Mouse (Mus musculus): ENCODE data around the gene Prdx6b. TPM values are rescaled to one million over a fixed set of nuclear protein-coding genes. Genes with fewer than 3 reads are reported as not detected.

Gene Prdx6b
- polyA plus RNA-seq, 1 experiment from 2014 or later: not detected

GRCm38 (mm10) chr2:80298334-80298733 is 6.1 kb downstream of the Prdx6b start:
- no peaks in the 10 kb centered on the region for H3K27me3 ChIP-seq (replicated peaks)
- H3K4me3 ChIP-seq (replicated peaks): no peak overlapping the region
- 78% methylated on average over 3 of the region's 3 CpGs for WGBS
- no peak overlapping the region for H3K9ac ChIP-seq (replicated peaks)
- no peaks in the 10 kb centered on the region for H3K36me3 ChIP-seq
- H3K9me3 ChIP-seq (replicated peaks): no peaks in the 10 kb centered on the region
- no peak overlapping the region for H3K27ac ChIP-seq (replicated peaks)
- ATAC-seq (ENCODE audit: low FRiP score): no peak
- H3K4me1 ChIP-seq: no peaks in the 10 kb centered on the region
- H3K4me2 ChIP-seq: no peak overlapping the region

GRCm38 (mm10) chr2:80300806-80301205 is 8.5 kb downstream of the Prdx6b start:
- Histone ChIP-seq H3K4me2 (no peak overlapping the region), H3K4me3 (replicated peaks) (no peak overlapping the region), H3K4me1 (no peaks in the 10 kb centered on the region), H3K36me3 (no peaks in the 10 kb centered on the region), H3K27ac (replicated peaks) (no peak overlapping the region), H3K9me3 (replicated peaks) (no peaks in the 10 kb centered on the region), H3K9ac (replicated peaks) (no peak overlapping the region), H3K27me3 (replicated peaks) (no peaks in the 10 kb centered on the region)
- WGBS: 87% methylated on average over 4 of the region's 4 CpGs
- no peak for ATAC-seq (ENCODE audit: low FRiP score)

GRCm38 (mm10) chr2:80303957-80304356 is 11.7 kb downstream of the Prdx6b start:
- H3K4me2 ChIP-seq: no peak overlapping the region
- H3K9me3 ChIP-seq (replicated peaks): no peaks in the 10 kb centered on the region
- H3K27me3 ChIP-seq (replicated peaks): no peaks in the 10 kb centered on the region
- H3K27ac ChIP-seq (replicated peaks): no peak overlapping the region
- WGBS: 93% methylated on average over 2 of the region's 2 CpGs
- no peak overlapping the region for H3K9ac ChIP-seq (replicated peaks)
- ATAC-seq (ENCODE audit: low FRiP score): no peak
- no peak overlapping the region for H3K4me3 ChIP-seq (replicated peaks)
- no peaks in the 10 kb centered on the region for H3K4me1 ChIP-seq
- no peaks in the 10 kb centered on the region for H3K36me3 ChIP-seq

- no peak for ATAC-seq (ENCODE audit: low FRiP score)
- Histone ChIP-seq H3K36me3 (no peaks in the 10 kb centered on the region), H3K4me1 (no peaks in the 10 kb centered on the region), H3K9me3 (replicated peaks) (no peaks in the 10 kb centered on the region), H3K27me3 (replicated peaks) (no peaks in the 10 kb centered on the region), H3K9ac (replicated peaks) (no peak overlapping the region), H3K4me3 (replicated peaks) (no peak overlapping the region), H3K4me2 (no peak overlapping the region), H3K27ac (replicated peaks) (no peak overlapping the region)
- 91% methylated on average over 3 of the region's 3 CpGs for WGBS
These were observed 15.4 kb downstream of the Prdx6b start for GRCm38 (mm10) chr2:80307701-80308100.

- no peak for ATAC-seq (ENCODE audit: low FRiP score)
- H3K9ac ChIP-seq (replicated peaks): no peak overlapping the region
- no peak overlapping the region for H3K4me3 ChIP-seq (replicated peaks)
- no peaks in the 10 kb centered on the region for H3K9me3 ChIP-seq (replicated peaks)
- no peak overlapping the region for H3K27ac ChIP-seq (replicated peaks)
- peaks cover 2% of the 10 kb centered on the region for H3K4me1 ChIP-seq
- WGBS: 76% methylated on average over 4 of the region's 4 CpGs
- H3K36me3 ChIP-seq: no peaks in the 10 kb centered on the region
- H3K27me3 ChIP-seq (replicated peaks): no peaks in the 10 kb centered on the region
- no peak overlapping the region for H3K4me2 ChIP-seq
These were observed 17.5 kb downstream of the Prdx6b start for GRCm38 (mm10) chr2:80309775-80310174.

- Histone ChIP-seq H3K9ac (replicated peaks) (no peak overlapping the region), H3K4me1 (peaks cover 4% of the 10 kb centered on the region), H3K27me3 (replicated peaks) (no peaks in the 10 kb centered on the region), H3K36me3 (no peaks in the 10 kb centered on the region), H3K4me3 (replicated peaks) (no peak overlapping the region), H3K4me2 (no peak overlapping the region), H3K9me3 (replicated peaks) (no peaks in the 10 kb centered on the region), H3K27ac (replicated peaks) (no peak overlapping the region)
- 71% methylated on average over 4 of the region's 4 CpGs for WGBS
- ATAC-seq (ENCODE audit: low FRiP score): no peak
These were observed 18.5 kb downstream of the Prdx6b start for GRCm38 (mm10) chr2:80310772-80311171.

- Histone ChIP-seq H3K36me3 (no peaks in the 10 kb centered on the region), H3K4me2 (no peak overlapping the region), H3K9ac (replicated peaks) (no peak overlapping the region), H3K27me3 (replicated peaks) (no peaks in the 10 kb centered on the region), H3K4me3 (replicated peaks) (no peak overlapping the region), H3K9me3 (replicated peaks) (no peaks in the 10 kb centered on the region), H3K4me1 (peaks cover 9% of the 10 kb centered on the region), H3K27ac (replicated peaks) (no peak overlapping the region)
- ATAC-seq (ENCODE audit: low FRiP score): no peak
- WGBS: 73% methylated on average over 4 of the region's 4 CpGs
These were observed 19.1 kb downstream of the Prdx6b start for GRCm38 (mm10) chr2:80311350-80311749.

- Histone ChIP-seq H3K4me3 (replicated peaks) (no peak overlapping the region), H3K9me3 (replicated peaks) (no peaks in the 10 kb centered on the region), H3K27ac (replicated peaks) (no peak overlapping the region), H3K27me3 (replicated peaks) (no peaks in the 10 kb centered on the region), H3K4me2 (no peak overlapping the region), H3K36me3 (no peaks in the 10 kb centered on the region), H3K9ac (replicated peaks) (no peak overlapping the region), H3K4me1 (peaks cover 17% of the 10 kb centered on the region)
- WGBS: 45% methylated on average over 1 of the region's 1 CpGs
- no peak for ATAC-seq (ENCODE audit: low FRiP score)
These were observed 21.9 kb downstream of the Prdx6b start for GRCm38 (mm10) chr2:80314201-80314600.

- peaks cover 4% of the 10 kb centered on the region; the same call in 1 of the 2 replicates for H3K36me3 ChIP-seq
- H3K4me3 ChIP-seq (replicated peaks): peak overlapping the region; percentile 82
- H3K9me3 ChIP-seq (replicated peaks): no peaks in the 10 kb centered on the region
- peak overlapping the region; percentile 66 for H3K4me2 ChIP-seq
- H3K9ac ChIP-seq (replicated peaks): peak overlapping the region; percentile 89
- WGBS: 50% methylated on average over 7 of the region's 7 CpGs
- peak overlapping the region; percentile 96 for H3K27ac ChIP-seq (replicated peaks)
- H3K4me1 ChIP-seq: peaks cover 17% of the 10 kb centered on the region
- H3K27me3 ChIP-seq (replicated peaks): no peaks in the 10 kb centered on the region
- peak; percentile 23 for ATAC-seq (ENCODE audit: low FRiP score)
These were observed 22.6 kb downstream of the Prdx6b start for GRCm38 (mm10) chr2:80314854-80315241.

- H3K9ac ChIP-seq (replicated peaks): peak within 1 kb of the TSS; percentile 89
- no peaks in the 10 kb centered on the region for H3K9me3 ChIP-seq (replicated peaks)
- peaks cover 5% of the 10 kb centered on the region; the same call in 1 of the 2 replicates for H3K36me3 ChIP-seq
- H3K27me3 ChIP-seq (replicated peaks): no peaks in the 10 kb centered on the region
- peak within 1 kb of the TSS; percentile 66 for H3K4me2 ChIP-seq
- peak; percentile 98 for ATAC-seq (ENCODE audit: low FRiP score)
- peak within 1 kb of the TSS; percentile 82 for H3K4me3 ChIP-seq (replicated peaks)
- under 1% methylated on average over 60 of the region's 72 CpGs for WGBS
- peak within 1 kb of the TSS; percentile 96 for H3K27ac ChIP-seq (replicated peaks)
- peaks cover 17% of the 10 kb centered on the region for H3K4me1 ChIP-seq
These were observed 23.2 kb downstream of the Prdx6b start, which contains the start of gene Dnajc10 for GRCm38 (mm10) chr2:80315242-80316161. TSS of gene Dnajc10 (plus strand) at chr2:80315466.

- Histone ChIP-seq H3K36me3 (peaks cover 50% of the 10 kb centered on the region), H3K4me3 (replicated peaks) (no peak overlapping the region), H3K9ac (replicated peaks) (no peak overlapping the region), H3K4me1 (no peaks in the 10 kb centered on the region), H3K9me3 (replicated peaks) (no peaks in the 10 kb centered on the region), H3K27ac (replicated peaks) (no peak overlapping the region), H3K27me3 (replicated peaks) (no peaks in the 10 kb centered on the region), H3K4me2 (no peak overlapping the region)
- ATAC-seq (ENCODE audit: low FRiP score): no peak
- WGBS: 96% methylated on average over 4 of the region's 4 CpGs
These were observed 30.6 kb downstream of the Prdx6b start for GRCm38 (mm10) chr2:80322878-80323277.

- ATAC-seq (ENCODE audit: low FRiP score): no peak
- H3K9me3 ChIP-seq (replicated peaks): no peaks in the 10 kb centered on the region
- H3K4me1 ChIP-seq: no peaks in the 10 kb centered on the region
- WGBS: 98% methylated on average over 2 of the region's 2 CpGs
- H3K27me3 ChIP-seq (replicated peaks): no peaks in the 10 kb centered on the region
- no peak overlapping the region for H3K4me3 ChIP-seq (replicated peaks)
- H3K4me2 ChIP-seq: no peak overlapping the region
- no peak overlapping the region for H3K27ac ChIP-seq (replicated peaks)
- peaks cover 58% of the 10 kb centered on the region for H3K36me3 ChIP-seq
- H3K9ac ChIP-seq (replicated peaks): no peak overlapping the region
These were observed 33.5 kb downstream of the Prdx6b start for GRCm38 (mm10) chr2:80325779-80326178.

Measured in neural tube, embryonic 15.5 days (tissue).